Mouse (Mus musculus) myocyte (in vitro differentiated cells): ENCODE results near the gene Gm11114. TPM values are rescaled to one million over a fixed set of nuclear protein-coding genes. Genes with fewer than 3 reads are reported as not detected.

ENCODE experiments used
- H3K27me3 ChIP-seq: one replicate; pipeline ENCODE4 v1.6.1; 2011; ENCODE audit not compliant: control insufficient read depth, insufficient read depth, insufficient read length
- H3K36me3 ChIP-seq: one replicate; pipeline ENCODE4 v1.6.1; 2011; ENCODE audit not compliant: control insufficient read depth, insufficient read depth
- H3K4me2 ChIP-seq: one replicate; pipeline ENCODE4 v1.6.1; 2011; ENCODE audit warnings: low read depth, control low read depth
- H3K4me3 ChIP-seq: one replicate; pipeline ENCODE4 v1.5.1; 2011; ENCODE audit warnings: mild to moderate bottlenecking, control low read depth, moderate library complexity
- H3K79me2 ChIP-seq: one replicate; pipeline ENCODE4 v1.6.1; 2011; ENCODE audit not compliant: control insufficient read depth, insufficient read depth
- H3ac ChIP-seq: one replicate; pipeline ENCODE4 v1.6.1; 2011; ENCODE audit not compliant: control insufficient read depth, insufficient read length
- CEBPB ChIP-seq: IDR thresholded peaks from 2 replicates; pipeline ENCODE4 v1.6.1; 2011; ENCODE audit warnings: mild to moderate bottlenecking, moderate library complexity; ENCODE audit not compliant: poor library complexity, insufficient read depth, severe bottlenecking
- E2F4 ChIP-seq: IDR thresholded peaks from one replicate; pipeline ENCODE4 v1.6.1; 2011; ENCODE audit warnings: mild to moderate bottlenecking, control low read depth, moderate library complexity; ENCODE audit not compliant: insufficient read depth
- MAX ChIP-seq: IDR thresholded peaks from one replicate; pipeline ENCODE4 v1.6.1; 2011; ENCODE audit warnings: low read depth, mild to moderate bottlenecking, control low read depth
- MYOD1 ChIP-seq, 3 experiments: IDR thresholded peaks; one replicate each; pipeline ENCODE4 v1.6.1; 2011; ENCODE audit warnings: control low read depth in 2 of 3, low read depth in 2 of 3, mild to moderate bottlenecking in 2 of 3, moderate library complexity in 1 of 3; ENCODE audit not compliant: insufficient read length in 2 of 3, control insufficient read depth in 1 of 3
- MYOG ChIP-seq, 3 experiments: IDR thresholded peaks; one replicate each; pipeline ENCODE4 v1.6.1; 2011; ENCODE audit warnings: control low read depth in 2 of 3, low read depth in 2 of 3, mild to moderate bottlenecking in 2 of 3; ENCODE audit not compliant: insufficient read length in 2 of 3, control insufficient read depth in 1 of 3, insufficient read depth in 1 of 3
- POLR2A ChIP-seq: IDR thresholded peaks from one replicate; pipeline ENCODE4 v1.6.1; 2011; ENCODE audit warnings: low read depth, mild to moderate bottlenecking, control low read depth, moderate library complexity; ENCODE audit not compliant: insufficient read length
- POLR2AphosphoS2 ChIP-seq: IDR thresholded peaks from one replicate; pipeline ENCODE4 v1.6.1; 2011; ENCODE audit warnings: low read depth, control low read depth; ENCODE audit not compliant: insufficient read length
- REST ChIP-seq: IDR thresholded peaks from one replicate; pipeline ENCODE4 v1.6.1; 2011; ENCODE audit warnings: mild to moderate bottlenecking, control low read depth, moderate library complexity; ENCODE audit not compliant: insufficient read depth, insufficient read length
- SRF ChIP-seq: IDR thresholded peaks from one replicate; pipeline ENCODE4 v1.6.1; 2011; ENCODE audit warnings: low read depth; ENCODE audit not compliant: control insufficient read depth, insufficient read length
- TCF12 ChIP-seq: IDR thresholded peaks from one replicate; pipeline ENCODE4 v1.6.1; 2011; ENCODE audit warnings: mild to moderate bottlenecking, control low read depth; ENCODE audit not compliant: poor library complexity, insufficient read depth, severe bottlenecking
- TCF3 ChIP-seq: IDR thresholded peaks from one replicate; pipeline ENCODE4 v1.6.1; 2011; ENCODE audit warnings: low read depth, control low read depth; ENCODE audit not compliant: insufficient read length
- USF1 ChIP-seq: IDR thresholded peaks from one replicate; pipeline ENCODE4 v1.6.1; 2011; ENCODE audit warnings: low read depth, mild to moderate bottlenecking, control low read depth, moderate library complexity
- polyA plus RNA-seq: library from polyadenylated mRNA; unstranded; fragments of >200 nt; fragmentation: generic; extraction: Trizol; gene quantifications from one replicate; pipeline ENCODE4 v1.2.1, GENCODE M21; 2012; ENCODE audit warnings: missing spikeins

The Gm11114 gene
- polyA plus RNA-seq, 1 experiment, result not detected

- H3K4me3 ChIP-seq, result no peak overlapping the region
- no peaks in the 10 kb centered on the region for H3K79me2 ChIP-seq
- TF ChIP-seq USF1, result no peak
- 0 out of 2 replicates have a peak, but pooled peaks have one; percentile 16 for TF ChIP-seq CEBPB
- TF ChIP-seq MYOD1 (IDR thresholded peaks at IDR 0.05; ENCODE audit: control insufficient read depth in 1 of 3, insufficient read length in 2 of 3, low read depth in 2 of 3), result no peak
- no peak overlapping the region for H3ac ChIP-seq
- H3K27me3 ChIP-seq, result no peaks in the 10 kb centered on the region
- H3K4me2 ChIP-seq, result no peak overlapping the region
- no peaks in the 10 kb centered on the region for H3K36me3 ChIP-seq
Observed at GRCm38 (mm10) chr9:85342892-85343785, 30.6 kb downstream of the Gm11114 start.

- no peaks in the 10 kb centered on the region for H3K27me3 ChIP-seq
- H3K4me2 ChIP-seq, result no peak overlapping the region
- H3ac ChIP-seq, result no peak overlapping the region
- H3K36me3 ChIP-seq, result no peaks in the 10 kb centered on the region
- H3K4me3 ChIP-seq, result no peak overlapping the region
- TF ChIP-seq MYOD1 (IDR thresholded peaks at IDR 0.05; ENCODE audit: control insufficient read depth in 1 of 3, insufficient read length in 2 of 3, low read depth in 2 of 3) (no peak), MAX (no peak), CEBPB (no peak), REST (no peak), TCF12 (no peak), USF1 (no peak), MYOG (IDR thresholded peaks at IDR 0.05; ENCODE audit: control insufficient read depth in 1 of 3, insufficient read depth in 1 of 3, insufficient read length in 2 of 3, low read depth in 2 of 3) (no peak), TCF3 (no peak), POLR2AphosphoS2 (no peak), E2F4 (no peak), POLR2A (no peak), SRF (no peak)
- no peaks in the 10 kb centered on the region for H3K79me2 ChIP-seq
Observed at GRCm38 (mm10) chr9:85347823-85348523, 35.4 kb downstream of the Gm11114 start.

- no peak overlapping the region for H3K4me3 ChIP-seq
- TF ChIP-seq TCF12 (no peak), E2F4 (no peak), POLR2A (no peak), USF1 (no peak)
- no peaks in the 10 kb centered on the region for H3K36me3 ChIP-seq
- no peak overlapping the region for H3K4me2 ChIP-seq
- H3K27me3 ChIP-seq, result no peaks in the 10 kb centered on the region
- H3K79me2 ChIP-seq, result no peaks in the 10 kb centered on the region
- H3ac ChIP-seq, result no peak overlapping the region
Observed at GRCm38 (mm10) chr9:85355559-85355958, 43.0 kb downstream of the Gm11114 start.

GRCm38 (mm10) chr9:85357154-85357860 lies 44.7 kb downstream of the Gm11114 start:
- peak; percentile 78 for TF ChIP-seq USF1
- TF ChIP-seq MYOG (IDR thresholded peaks at IDR 0.05; ENCODE audit: control insufficient read depth in 1 of 3, insufficient read depth in 1 of 3, insufficient read length in 2 of 3, low read depth in 2 of 3), result no peak
- TF ChIP-seq POLR2A, result no peak
- Histone ChIP-seq H3K4me2 (peak overlapping the region; percentile 34), H3ac (no peak overlapping the region), H3K27me3 (no peaks in the 10 kb centered on the region), H3K79me2 (no peaks in the 10 kb centered on the region), H3K36me3 (no peaks in the 10 kb centered on the region), H3K4me3 (no peak overlapping the region)

Other genes starting within 250 kb of the Gm11114 start
- gene Tent5a, start 14.6 kb downstream of the Gm11114 start, polyA plus RNA-seq, result 0.78 TPM